Comparison of ENCODE assay signal across 17 mouse cellular contexts in the genomic region with DNA sequence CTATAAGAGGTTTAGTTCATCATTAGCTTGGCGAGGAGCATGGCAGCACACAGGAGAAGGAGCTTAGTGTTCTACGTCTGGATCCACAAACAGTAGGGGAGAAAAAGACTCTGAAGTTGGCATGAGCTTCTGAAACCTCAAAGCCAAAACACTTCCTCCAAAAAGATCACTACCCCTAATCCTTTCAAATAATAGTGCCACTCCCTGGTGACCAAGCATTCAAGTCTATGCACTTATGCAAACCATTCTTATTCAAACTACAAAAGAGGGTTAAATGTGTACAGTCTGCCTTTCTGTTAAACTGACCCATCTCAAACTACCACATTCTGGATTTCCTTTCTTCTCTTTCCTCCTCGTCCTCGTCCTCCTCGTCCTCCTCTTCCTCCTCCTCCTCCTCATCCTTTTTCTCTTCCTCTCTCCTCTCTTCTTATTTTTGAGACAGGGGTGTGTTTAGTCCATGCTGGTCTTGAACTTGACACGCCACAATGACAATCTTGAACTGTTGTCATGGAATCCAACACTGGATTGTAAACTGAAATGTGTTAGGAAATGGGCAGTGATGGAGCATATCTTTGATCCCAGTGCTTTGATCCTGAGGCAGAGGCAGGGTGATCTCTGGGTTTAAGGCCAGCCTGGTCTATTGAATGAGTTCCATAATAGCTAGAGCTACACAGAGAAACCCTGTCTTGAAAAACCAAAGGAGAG.
"Had no signal": no experiment of that assay in that cellular context is flagged by ENCODE, and none has a peak within 500 bp of the region (broad histone marks: within the 10 kb centered on the region; RNA-seq: fewer than 3 reads in every experiment).

No protein-coding gene starts in this region.

- H3K4me3 ChIP-seq: midbrain, embryonic 10.5 days; midbrain, embryonic 12.5 days; myocyte; neural tube, embryonic 13.5 days; neural tube, embryonic 15.5 days; stomach, embryonic 15.5 days had no signal

- H3K27ac ChIP-seq: midbrain, embryonic 10.5 days; midbrain, embryonic 12.5 days; neural tube, embryonic 13.5 days; neural tube, embryonic 15.5 days; stomach, embryonic 15.5 days; stomach, postnatal 0 days had no signal

- DNase-seq: lung, adult 18-20 months; lung, embryonic 14.5 days; lung, postnatal 10 days; lung, postnatal 4 days; midbrain, embryonic 14.5 days; retina, postnatal 1 day; right cerebral cortex, adult 18-20 months; thymus, adult 2 months; thymus, postnatal 25 days; thymus, postnatal 4 days had no signal
